Mouse (Mus musculus) liver, adult 2 months (tissue): ENCODE data around the gene AC131692.1.

Source experiments
- CTCF ChIP-seq: fragments of 200-500 bp; IDR thresholded peaks from 2 replicates; pipeline ENCODE4 v1.5.1; 2011; ENCODE audit warnings: low read depth, low read length, control low read depth
- POLR2A ChIP-seq: fragments of 200-500 bp; IDR thresholded peaks from 2 replicates; pipeline ENCODE4 v1.6.1; 2011; ENCODE audit warnings: low read length, control low read depth; ENCODE audit not compliant: insufficient read depth; ENCODE audit errors: extremely low read depth

- TF ChIP-seq CTCF (no peak), POLR2A (0 out of 2 replicates have a peak, but pooled peaks have one; percentile 39)
These were observed 23.9 kb downstream of the AC131692.1 start, which contains the start of gene Sac3d1 for GRCm38 (mm10) chr19:6117986-6118676.
